Mouse (Mus musculus) macrophage (primary cell): ENCODE results near the gene Sorbs1. TPM values are rescaled to one million over a fixed set of nuclear protein-coding genes. Genes with fewer than 3 reads are reported as not detected.

Experiments
- H3K27ac ChIP-seq: fragments of 350-480 bp; formaldehyde crosslinking; 2 replicates; pipeline ENCODE4 v1.9.0; 2021
- H3K36me3 ChIP-seq: fragments of 350-480 bp; formaldehyde crosslinking; 2 replicates; pipeline ENCODE4 v1.9.0; 2021; ENCODE audit errors: inconsistent target
- H3K4me3 ChIP-seq: fragments of 350-480 bp; formaldehyde crosslinking; 2 replicates; pipeline ENCODE4 v1.9.0; 2021; ENCODE audit errors: inconsistent target
- H3K79me2 ChIP-seq: fragments of 350-480 bp; formaldehyde crosslinking; 2 replicates; pipeline ENCODE4 v1.9.0; 2021; ENCODE audit errors: inconsistent target
- WGBS: methylation state at CpG from one replicate; pipeline ENCODE4 v1.1.7; 2026; ENCODE audit warnings: inconsistent platforms; ENCODE audit not compliant: missing documents; 5-methylcytosine and 5-hydroxymethylcytosine counted together
- polyA plus RNA-seq: library from polyadenylated mRNA; stranded (reverse); fragments of 250-400 nt; gene quantifications from 3 replicates; pipeline ENCODE4 v1.2.4, GENCODE M21; 2018; ENCODE audit warnings: inconsistent platforms

Gene Sorbs1
- polyA plus RNA-seq, 1 experiment from 2014 or later = 0.19 TPM

- WGBS = 95% methylated on average over 8 of the region's 8 CpGs
- no peaks in the 10 kb centered on the region for H3K79me2 ChIP-seq
- H3K27ac ChIP-seq = no peak overlapping the region
- H3K4me3 ChIP-seq = no peak overlapping the region
- H3K36me3 ChIP-seq = no peaks in the 10 kb centered on the region
Measured at GRCm38 (mm10) chr19:40406661-40407060, 106.9 kb downstream of the Sorbs1 start.

DNA sequence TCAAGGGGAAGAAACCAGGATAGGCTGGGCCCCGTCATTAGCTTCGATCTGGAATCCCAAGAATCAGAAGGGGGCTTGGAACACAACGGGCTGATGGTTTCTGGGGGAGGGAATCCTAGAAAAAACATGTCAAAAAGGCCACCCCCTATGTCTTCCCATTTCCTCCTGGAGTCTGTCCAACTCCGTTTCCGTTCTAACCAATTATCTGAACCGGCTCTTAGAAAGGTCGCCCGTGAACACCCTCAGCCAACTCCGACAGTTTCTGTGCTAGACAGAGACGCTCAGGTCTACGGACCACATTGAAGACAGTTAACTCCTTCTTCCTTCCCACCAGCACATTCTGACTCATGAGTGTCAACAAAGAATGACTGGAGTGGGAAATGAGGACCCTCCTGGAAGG, 107.8 kb downstream of the Sorbs1 start:
- no peaks in the 10 kb centered on the region for H3K79me2 ChIP-seq
- no peaks in the 10 kb centered on the region for H3K36me3 ChIP-seq
- 49% methylated on average over 11 of the region's 11 CpGs for WGBS
- no peak overlapping the region for H3K27ac ChIP-seq
- no peak overlapping the region for H3K4me3 ChIP-seq

GRCm38 (mm10) chr19:40404582-40404981, 109.0 kb downstream of the Sorbs1 start:
- Histone ChIP-seq H3K36me3 (no peaks in the 10 kb centered on the region), H3K4me3 (no peak overlapping the region), H3K79me2 (no peaks in the 10 kb centered on the region), H3K27ac (no peak overlapping the region)
- WGBS = 44% methylated on average over 2 of the region's 2 CpGs

- Histone ChIP-seq H3K27ac (no peak overlapping the region), H3K79me2 (no peaks in the 10 kb centered on the region), H3K36me3 (no peaks in the 10 kb centered on the region), H3K4me3 (no peak overlapping the region)
- 83% methylated on average over 4 of the region's 4 CpGs for WGBS
Measured at GRCm38 (mm10) chr19:40403999-40404398, 109.6 kb downstream of the Sorbs1 start.

DNA sequence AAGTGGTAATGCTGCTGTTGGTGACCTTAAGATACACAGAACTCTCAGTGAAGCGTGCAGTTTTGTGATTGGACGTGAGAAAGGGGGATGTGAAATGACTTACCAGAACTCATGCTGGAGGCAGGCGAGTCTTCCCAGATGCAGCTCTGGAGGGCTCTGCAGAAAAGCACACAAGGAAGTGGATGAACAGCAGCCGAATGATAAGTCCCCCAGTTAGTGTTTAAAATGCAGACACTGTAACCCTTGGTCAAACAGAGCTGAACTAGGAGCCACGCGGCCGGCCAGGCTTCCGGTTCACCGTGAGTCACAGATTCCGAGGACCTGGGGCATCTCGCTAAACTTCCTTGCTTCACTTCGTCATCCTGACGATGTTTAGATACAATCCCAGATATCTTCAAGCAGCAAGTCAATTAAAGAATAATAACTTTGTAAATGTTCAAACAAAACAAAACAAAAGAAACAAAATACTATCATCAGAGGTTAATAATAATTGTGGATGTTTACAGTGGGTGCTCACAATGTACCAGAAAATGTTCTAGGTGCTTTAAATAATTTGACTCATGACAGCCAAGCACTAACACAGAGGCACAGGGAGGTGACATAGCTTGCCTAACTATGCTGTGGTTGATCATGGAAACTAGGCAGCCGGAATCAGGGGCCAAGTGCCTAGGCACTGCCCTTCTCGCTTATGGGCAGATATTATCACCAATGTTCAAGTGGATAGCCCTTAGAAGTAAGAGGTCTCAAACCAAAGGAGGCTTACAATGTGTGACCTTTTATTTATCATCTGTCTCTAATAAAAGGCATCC, 111.2 kb downstream of the Sorbs1 start:
- Histone ChIP-seq H3K4me3 (no peak overlapping the region), H3K27ac (no peak overlapping the region), H3K79me2 (no peaks in the 10 kb centered on the region), H3K36me3 (no peaks in the 10 kb centered on the region)
- 44% methylated on average over 15 of the region's 15 CpGs for WGBS

DNA sequence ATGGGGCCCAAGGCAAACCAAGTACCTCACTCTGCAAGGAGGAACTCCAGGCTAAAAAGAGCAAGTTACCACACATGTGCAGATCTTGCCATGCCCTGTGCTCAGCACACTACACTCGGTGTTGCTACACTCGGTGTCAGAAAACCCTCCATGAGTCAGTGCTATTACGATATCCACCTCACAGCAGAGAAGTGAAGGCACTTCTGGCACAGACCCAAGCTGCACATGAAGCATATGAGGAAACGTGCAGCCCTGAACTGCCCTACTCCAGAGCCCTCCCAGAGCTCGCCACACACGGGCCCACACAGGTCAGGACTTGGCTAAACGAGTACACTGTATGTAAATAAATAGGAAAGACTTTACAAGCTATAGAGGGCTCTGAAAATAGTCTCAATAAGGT, 112.4 kb downstream of the Sorbs1 start:
- Histone ChIP-seq H3K27ac (peak overlapping the region; percentile 12; the same call in 1 of the 2 replicates), H3K36me3 (no peaks in the 10 kb centered on the region), H3K79me2 (no peaks in the 10 kb centered on the region), H3K4me3 (no peak overlapping the region)
- 10% methylated on average over 7 of the region's 7 CpGs for WGBS

GRCm38 (mm10) chr19:40400426-40401030, 113.1 kb downstream of the Sorbs1 start:
- Histone ChIP-seq H3K27ac (no peak overlapping the region), H3K36me3 (no peaks in the 10 kb centered on the region), H3K79me2 (no peaks in the 10 kb centered on the region), H3K4me3 (no peak overlapping the region)
- 93% methylated on average over 11 of the region's 11 CpGs for WGBS

GRCm38 (mm10) chr19:40395757-40396661, 117.6 kb downstream of the Sorbs1 start:
- 86% methylated on average over 14 of the region's 14 CpGs for WGBS
- Histone ChIP-seq H3K4me3 (no peak overlapping the region), H3K79me2 (no peaks in the 10 kb centered on the region), H3K27ac (no peak overlapping the region), H3K36me3 (no peaks in the 10 kb centered on the region)

DNA sequence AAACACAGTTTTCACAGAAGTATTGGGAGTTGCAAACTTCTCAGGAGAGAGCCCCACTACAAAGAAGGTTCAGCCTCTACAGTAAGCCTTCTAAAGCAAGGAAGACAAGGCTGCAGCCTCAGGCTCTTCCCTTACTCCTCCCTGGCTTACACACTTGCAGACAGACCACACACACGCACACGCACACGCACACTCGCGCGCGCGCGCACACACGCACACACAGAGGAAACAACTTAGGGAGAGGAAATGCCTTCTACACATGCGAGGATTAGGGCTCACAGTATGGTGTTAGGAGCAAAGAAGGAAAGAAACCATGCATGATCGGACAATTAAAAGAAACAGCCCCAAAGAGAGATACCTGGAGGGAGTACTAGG, 118.3 kb downstream of the Sorbs1 start:
- H3K79me2 ChIP-seq = no peaks in the 10 kb centered on the region
- no peak overlapping the region for H3K4me3 ChIP-seq
- no peak overlapping the region for H3K27ac ChIP-seq
- WGBS = 46% methylated on average over 12 of the region's 12 CpGs
- H3K36me3 ChIP-seq = no peaks in the 10 kb centered on the region

- 31% methylated on average over 10 of the region's 10 CpGs for WGBS
- no peak overlapping the region for H3K4me3 ChIP-seq
- H3K27ac ChIP-seq = no peak overlapping the region
- no peaks in the 10 kb centered on the region for H3K36me3 ChIP-seq
- H3K79me2 ChIP-seq = no peaks in the 10 kb centered on the region
Measured at GRCm38 (mm10) chr19:40394555-40395320, 118.8 kb downstream of the Sorbs1 start.

- Histone ChIP-seq H3K79me2 (no peaks in the 10 kb centered on the region), H3K4me3 (no peak overlapping the region), H3K27ac (no peak overlapping the region), H3K36me3 (no peaks in the 10 kb centered on the region)
- WGBS = 89% methylated on average over 5 of the region's 5 CpGs
Measured at GRCm38 (mm10) chr19:40392795-40393392, 120.7 kb downstream of the Sorbs1 start.

- WGBS = 5% methylated on average over 6 of the region's 6 CpGs
- Histone ChIP-seq H3K27ac (no peak overlapping the region), H3K36me3 (no peaks in the 10 kb centered on the region), H3K79me2 (no peaks in the 10 kb centered on the region), H3K4me3 (no peak overlapping the region)
Measured at GRCm38 (mm10) chr19:40391469-40391868, 122.1 kb downstream of the Sorbs1 start.

DNA sequence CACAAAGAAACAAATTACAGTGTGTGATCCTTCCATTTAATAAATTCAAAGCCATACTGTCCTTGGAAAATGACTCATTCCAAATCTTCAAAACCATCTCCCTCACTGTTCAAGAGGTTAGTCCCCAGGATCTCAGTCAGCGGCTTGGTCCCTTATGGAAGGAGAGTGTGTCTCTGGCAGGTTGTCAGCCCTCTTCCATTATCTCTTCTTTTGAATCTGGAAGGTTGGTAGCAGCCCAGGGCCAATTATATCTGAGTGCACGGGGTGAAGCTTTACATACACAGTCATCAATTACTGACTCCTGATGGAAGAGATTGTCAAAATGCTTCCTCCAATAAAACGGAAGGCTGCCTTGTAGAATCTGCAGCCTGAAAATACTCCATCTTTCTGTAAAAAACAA, 126.7 kb downstream of the Sorbs1 start:
- no peaks in the 10 kb centered on the region for H3K36me3 ChIP-seq
- no peak overlapping the region for H3K27ac ChIP-seq
- H3K79me2 ChIP-seq = no peaks in the 10 kb centered on the region
- 91% methylated on average over 3 of the region's 3 CpGs for WGBS
- no peak overlapping the region for H3K4me3 ChIP-seq

DNA sequence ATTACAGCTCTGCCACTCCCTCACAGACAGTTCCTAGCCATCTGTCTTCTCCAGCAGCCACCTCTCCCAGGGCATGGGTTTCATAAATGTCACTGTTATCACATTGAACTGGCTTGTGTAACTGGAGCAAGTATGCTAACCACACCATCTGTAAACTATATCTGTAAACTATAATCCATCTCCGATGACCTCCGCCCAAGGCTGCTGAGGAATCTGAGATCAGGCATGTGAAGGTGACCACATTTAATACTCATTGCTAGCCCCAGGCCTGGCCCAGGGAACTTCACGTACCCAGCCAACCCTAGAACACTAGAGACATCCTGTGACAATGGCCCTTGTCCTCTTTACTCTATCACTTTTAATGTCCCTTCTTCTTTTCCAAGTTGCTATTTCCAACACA, 128.2 kb downstream of the Sorbs1 start:
- no peak overlapping the region for H3K4me3 ChIP-seq
- 95% methylated on average over 3 of the region's 3 CpGs for WGBS
- H3K36me3 ChIP-seq = no peaks in the 10 kb centered on the region

More for the DNA sequence above, 128.2 kb downstream of the Sorbs1 start:
- H3K79me2 ChIP-seq = no peaks in the 10 kb centered on the region
- no peak overlapping the region for H3K27ac ChIP-seq
